Mouse (Mus musculus) E14TG2a.4 (cell line): ENCODE results near the gene Mettl8.

Experiments used
- H3K27me3 ChIP-seq: 2 replicates; pipeline ENCODE4 v1.6.1; 2014; ENCODE audit warnings: low read length, control low read depth; ENCODE audit not compliant: insufficient read depth
- H3K36me3 ChIP-seq: 2 replicates; pipeline ENCODE4 v1.6.1; 2014; ENCODE audit warnings: low read length, control low read depth; ENCODE audit not compliant: insufficient read depth
- H3K4me1 ChIP-seq: replicated peaks from 2 replicates; pipeline ENCODE4 v1.6.1; 2014; ENCODE audit warnings: low read depth, low read length, control low read depth
- H3K4me3 ChIP-seq: replicated peaks from 2 replicates; pipeline ENCODE4 v1.5.1; 2014; ENCODE audit warnings: mild to moderate bottlenecking, low read length
- H3K9me3 ChIP-seq: 2 replicates; pipeline ENCODE4 v1.6.1; 2014; ENCODE audit warnings: low read length, control low read depth
- CTCF ChIP-seq: conservative IDR thresholded peaks from 2 replicates; pipeline ENCODE4 v1.5.1; 2014; ENCODE audit warnings: low read length
- NANOG ChIP-seq: IDR thresholded peaks from 2 replicates; pipeline ENCODE4 v1.6.1; 2014; ENCODE audit warnings: borderline replicate concordance, low read length, mixed read lengths
- POU5F1 ChIP-seq: IDR thresholded peaks from 2 replicates; pipeline ENCODE4 v1.6.1; 2014; ENCODE audit warnings: low read length, borderline replicate concordance

The Mettl8 gene

DNA sequence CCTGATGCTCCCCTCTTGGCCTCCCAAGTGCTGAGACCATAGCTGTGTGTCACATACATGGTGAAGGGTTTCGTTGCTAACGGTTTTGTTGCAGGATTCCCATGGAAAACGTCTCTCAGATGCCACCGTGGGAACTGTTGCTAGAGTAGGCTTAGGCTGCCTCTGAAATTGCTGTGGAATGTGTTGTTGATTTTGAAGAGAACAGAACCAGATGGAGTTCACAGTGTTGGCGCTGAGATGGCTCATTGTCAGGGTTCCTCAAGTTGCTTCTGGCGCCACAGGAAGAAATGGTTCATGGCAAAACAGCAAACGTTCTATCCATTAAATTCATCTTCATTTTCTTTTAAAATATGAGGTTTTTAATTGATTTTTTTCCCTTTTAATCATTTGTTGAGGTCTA is 27.0 kb upstream of the Mettl8 start:
- Histone ChIP-seq H3K4me1 (no peaks in the 10 kb centered on the region), H3K9me3 (no peaks in the 10 kb centered on the region), H3K36me3 (peaks cover 69% of the 10 kb centered on the region), H3K4me3 (no peak overlapping the region), H3K27me3 (no peaks in the 10 kb centered on the region)
- no peak for TF ChIP-seq CTCF
- no peak for TF ChIP-seq POU5F1
- TF ChIP-seq NANOG = no peak

DNA sequence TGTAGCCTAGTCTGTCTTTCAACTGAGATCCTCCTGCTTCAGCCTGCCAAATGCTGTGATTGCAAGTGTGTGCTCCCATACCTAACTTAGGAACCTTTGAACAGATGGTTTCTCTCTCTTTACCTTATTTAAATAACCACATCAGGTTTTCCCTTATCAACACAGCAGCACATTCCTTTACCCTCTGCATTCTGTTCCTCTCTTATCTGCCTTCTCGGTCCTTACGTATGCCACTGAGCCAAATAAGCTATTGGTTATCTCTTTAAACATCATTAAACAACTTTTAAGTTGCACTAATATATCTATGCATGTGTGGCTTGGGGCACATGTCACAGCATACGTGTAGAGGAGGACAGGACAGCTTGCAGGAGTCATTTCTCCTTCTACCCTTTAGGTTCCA is 18.4 kb upstream of the Mettl8 start:
- H3K4me3 ChIP-seq = no peak overlapping the region
- peaks cover 28% of the 10 kb centered on the region for H3K36me3 ChIP-seq
- H3K27me3 ChIP-seq = no peaks in the 10 kb centered on the region
- TF ChIP-seq NANOG (no peak), POU5F1 (no peak), CTCF (no peak)
- H3K4me1 ChIP-seq = no peaks in the 10 kb centered on the region
- H3K9me3 ChIP-seq = no peaks in the 10 kb centered on the region

DNA sequence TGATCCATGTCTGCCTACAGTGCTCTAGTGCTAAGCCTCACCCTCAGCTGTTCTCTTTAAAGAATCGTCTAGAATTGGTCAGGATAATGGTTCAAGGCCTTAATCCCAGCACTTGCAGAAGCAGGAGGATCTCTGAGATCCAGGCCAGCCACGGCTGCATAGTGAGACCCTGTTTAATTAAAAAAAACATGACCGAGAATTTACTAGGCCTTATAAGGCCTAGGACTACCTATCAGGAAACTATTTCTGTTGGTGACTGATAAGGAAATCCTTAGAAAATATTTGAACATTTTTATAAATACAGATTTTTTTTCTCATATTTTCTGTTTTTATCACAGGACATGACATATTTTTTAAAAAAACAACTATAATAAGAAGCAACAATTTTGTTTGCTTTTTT is 17.9 kb upstream of the Mettl8 start:
- TF ChIP-seq CTCF = no peak
- TF ChIP-seq POU5F1 = no peak
- no peak for TF ChIP-seq NANOG

DNA sequence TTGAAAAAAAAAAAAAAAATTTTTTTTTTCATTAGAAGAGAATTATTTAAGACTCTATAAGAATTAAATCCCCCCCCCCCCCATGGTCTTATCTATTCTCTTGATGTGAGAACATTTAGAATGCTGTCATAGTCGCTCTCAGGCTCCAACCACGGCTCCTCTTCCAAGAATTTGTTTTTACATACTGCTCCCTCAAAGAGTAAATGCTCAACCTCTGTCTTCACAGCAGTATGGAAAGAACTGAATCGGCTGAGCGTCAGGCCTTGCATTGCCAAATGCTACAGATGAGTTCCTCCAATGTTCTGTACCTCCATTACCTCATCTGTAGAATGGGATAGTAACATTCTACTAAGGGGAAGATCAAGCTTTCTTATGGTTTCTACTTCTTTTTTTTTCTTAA is 16.2 kb upstream of the Mettl8 start:
- Histone ChIP-seq H3K36me3 (peaks cover 21% of the 10 kb centered on the region), H3K4me3 (no peak overlapping the region), H3K9me3 (no peaks in the 10 kb centered on the region), H3K4me1 (no peaks in the 10 kb centered on the region), H3K27me3 (no peaks in the 10 kb centered on the region)
- TF ChIP-seq NANOG (no peak), CTCF (no peak), POU5F1 (no peak)

More for the DNA sequence above, 17.9 kb upstream of the Mettl8 start:
- Histone ChIP-seq H3K27me3 (no peaks in the 10 kb centered on the region), H3K4me1 (no peaks in the 10 kb centered on the region), H3K9me3 (no peaks in the 10 kb centered on the region), H3K36me3 (peaks cover 27% of the 10 kb centered on the region), H3K4me3 (no peak overlapping the region)

GRCm38 (mm10) chr2:71056115-71056835 is 892 bp upstream of the Mettl8 start:
- TF ChIP-seq NANOG (no peak), CTCF (0 out of 2 replicates have a peak, but pooled peaks have one; percentile 8)
- peaks cover 38% of the 10 kb centered on the region for H3K36me3 ChIP-seq
- peak overlapping the region; percentile 97 for H3K4me3 ChIP-seq
- H3K27me3 ChIP-seq = no peaks in the 10 kb centered on the region
- H3K4me1 ChIP-seq = peaks cover 35% of the 10 kb centered on the region
- no peaks in the 10 kb centered on the region for H3K9me3 ChIP-seq

GRCm38 (mm10) chr2:71054716-71055115 is 667 bp downstream of the Mettl8 start:
- Histone ChIP-seq H3K4me3 (peak overlapping the region; percentile 97), H3K36me3 (peaks cover 26% of the 10 kb centered on the region), H3K27me3 (no peaks in the 10 kb centered on the region), H3K9me3 (no peaks in the 10 kb centered on the region), H3K4me1 (peaks cover 45% of the 10 kb centered on the region)
- TF ChIP-seq NANOG (no peak), POU5F1 (no peak), CTCF (no peak)

GRCm38 (mm10) chr2:71050511-71050910 is 4.9 kb downstream of the Mettl8 start:
- TF ChIP-seq CTCF (no peak), NANOG (no peak), POU5F1 (no peak)
- Histone ChIP-seq H3K4me3 (no peak overlapping the region), H3K36me3 (peaks cover 18% of the 10 kb centered on the region), H3K4me1 (peaks cover 47% of the 10 kb centered on the region), H3K27me3 (no peaks in the 10 kb centered on the region), H3K9me3 (no peaks in the 10 kb centered on the region)

DNA sequence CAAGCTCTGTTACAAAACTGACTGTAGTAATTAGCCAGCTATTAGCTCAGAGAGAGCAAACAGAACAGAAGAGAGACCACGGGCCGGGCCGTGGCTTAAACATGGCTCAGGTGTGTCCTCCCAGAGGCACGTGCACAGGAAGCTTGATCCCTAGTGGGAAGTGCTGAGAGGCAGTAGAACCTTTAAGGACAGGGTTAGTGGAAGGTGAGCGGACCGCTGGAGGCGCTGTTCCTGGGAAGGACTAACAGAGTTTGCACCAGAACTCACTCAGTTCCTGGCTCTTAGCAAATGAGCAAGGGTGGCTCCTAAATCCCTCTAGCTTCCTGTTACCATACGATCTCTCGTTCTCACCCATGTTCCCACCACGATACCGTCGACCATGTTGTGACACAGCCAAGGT is 6.5 kb downstream of the Mettl8 start:
- TF ChIP-seq POU5F1 (no peak), CTCF (peak; percentile 57), NANOG (no peak)
- H3K9me3 ChIP-seq = no peaks in the 10 kb centered on the region
- no peaks in the 10 kb centered on the region for H3K27me3 ChIP-seq
- H3K4me1 ChIP-seq = peaks cover 37% of the 10 kb centered on the region
- peaks cover 24% of the 10 kb centered on the region for H3K36me3 ChIP-seq
- no peak overlapping the region for H3K4me3 ChIP-seq

DNA sequence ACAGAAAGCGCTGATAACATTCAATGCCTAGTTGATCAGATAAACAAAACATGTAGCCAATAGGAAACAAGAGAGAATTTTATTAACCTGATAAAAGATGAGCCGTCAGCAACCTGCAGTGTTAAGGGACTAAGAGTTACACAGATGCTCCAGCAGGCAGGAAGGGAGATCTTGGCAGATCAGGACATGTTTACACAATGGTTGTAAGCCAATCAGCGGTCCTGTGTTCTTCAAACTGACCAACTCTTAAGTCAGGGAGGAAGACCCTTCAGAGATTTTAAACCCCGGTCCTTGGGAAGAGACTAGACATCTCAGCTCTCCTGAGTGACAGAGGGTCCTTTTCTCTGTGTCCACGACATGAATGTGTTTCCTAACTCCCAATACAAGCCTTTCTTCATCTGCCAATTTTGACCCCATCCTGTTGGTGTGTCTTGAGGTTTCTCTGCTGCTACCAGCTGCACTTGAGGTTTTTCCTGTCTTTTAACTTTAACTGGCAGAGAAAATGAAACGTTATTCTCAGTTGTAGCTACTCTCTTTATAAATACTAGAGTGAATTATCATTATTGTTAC is 8.5 kb downstream of the Mettl8 start:
- H3K4me3 ChIP-seq = no peak overlapping the region
- H3K27me3 ChIP-seq = no peaks in the 10 kb centered on the region
- no peak for TF ChIP-seq CTCF
- TF ChIP-seq POU5F1 = no peak
- TF ChIP-seq NANOG = no peak
- no peaks in the 10 kb centered on the region for H3K9me3 ChIP-seq
- peaks cover 31% of the 10 kb centered on the region for H3K4me1 ChIP-seq
- H3K36me3 ChIP-seq = peaks cover 29% of the 10 kb centered on the region
